Mouse (Mus musculus) layer of hippocampus, adult 2 months (tissue): ENCODE measurements around the gene Trim29. TPM values are rescaled to one million over a fixed set of nuclear protein-coding genes. Genes with fewer than 3 reads are reported as not detected.

ENCODE experiments used
- DNase-seq, 2 experiments: peaks; one replicate each; pipeline ENCODE4 v3.0.0; 2022; ENCODE audit warnings: low spot score in 2 of 2
- H3K27ac ChIP-seq: fragments of 200-600 bp; 2 replicates; pipeline ENCODE4 v1.8.1; 2022
- H3K4me3 ChIP-seq: fragments of 200-600 bp; 2 replicates; pipeline ENCODE4 v1.8.1; 2022; ENCODE audit warnings: mild to moderate bottlenecking
- CTCF ChIP-seq: fragments of 200-600 bp; conservative IDR thresholded peaks from 2 replicates; pipeline ENCODE4 v1.8.1; 2022; ENCODE audit warnings: antibody characterized with exemption, mild to moderate bottlenecking, moderate library complexity
- total RNA-seq, 2 experiments: library from RNA; stranded (reverse); gene quantifications; 2 replicates each; pipeline ENCODE4 v1.2.3; 2021

The Trim29 gene
- total RNA-seq, 2 experiments from 2014 or later = 0.32 to 0.44 TPM

DNA sequence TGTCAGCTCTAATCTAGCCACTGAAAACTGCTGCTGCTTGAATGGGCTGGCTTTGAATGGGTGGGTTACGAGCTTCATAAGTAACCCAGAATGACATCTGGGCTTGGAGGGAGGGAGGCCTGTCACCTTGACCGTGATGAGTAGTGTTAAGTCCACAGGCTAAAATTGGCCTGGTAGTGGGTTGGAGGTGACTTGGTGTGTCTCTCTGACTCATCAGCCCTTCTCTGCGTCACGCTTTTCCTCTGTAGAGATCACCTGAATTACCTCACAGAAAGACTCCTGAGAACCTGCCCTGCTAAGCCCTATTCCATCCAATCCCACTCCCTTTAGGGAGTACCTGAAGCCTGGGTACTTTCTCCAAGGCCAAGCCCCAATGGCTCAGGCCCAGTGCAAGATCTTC lies 12.0 kb downstream of the Trim29 start:
- no peak for DNase-seq
- no peak overlapping the region for H3K4me3 ChIP-seq
- no peak for TF ChIP-seq CTCF
- H3K27ac ChIP-seq = no peak overlapping the region

DNA sequence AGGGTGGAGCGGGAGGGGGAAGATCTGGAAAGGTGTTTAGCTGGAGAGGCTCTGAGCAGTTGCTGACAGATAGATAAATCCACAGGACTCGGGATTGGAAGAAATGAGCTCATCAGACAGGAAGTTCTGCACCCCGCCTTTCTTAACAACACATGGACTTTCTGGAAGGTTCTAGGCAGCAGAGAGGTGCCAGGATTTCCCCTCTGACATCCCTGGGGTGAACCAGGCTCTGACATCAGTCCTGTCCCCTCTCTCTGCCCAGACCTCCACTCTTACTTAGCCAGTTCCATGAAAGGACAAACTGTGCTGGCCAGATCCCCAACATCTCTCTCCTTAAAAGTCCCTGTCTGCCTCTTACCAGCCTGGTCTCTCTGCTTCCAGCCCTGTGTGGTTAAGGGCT lies 14.8 kb downstream of the Trim29 start:
- no peak for DNase-seq
- no peak overlapping the region for H3K27ac ChIP-seq
- no peak overlapping the region for H3K4me3 ChIP-seq
- TF ChIP-seq CTCF = no peak

DNA sequence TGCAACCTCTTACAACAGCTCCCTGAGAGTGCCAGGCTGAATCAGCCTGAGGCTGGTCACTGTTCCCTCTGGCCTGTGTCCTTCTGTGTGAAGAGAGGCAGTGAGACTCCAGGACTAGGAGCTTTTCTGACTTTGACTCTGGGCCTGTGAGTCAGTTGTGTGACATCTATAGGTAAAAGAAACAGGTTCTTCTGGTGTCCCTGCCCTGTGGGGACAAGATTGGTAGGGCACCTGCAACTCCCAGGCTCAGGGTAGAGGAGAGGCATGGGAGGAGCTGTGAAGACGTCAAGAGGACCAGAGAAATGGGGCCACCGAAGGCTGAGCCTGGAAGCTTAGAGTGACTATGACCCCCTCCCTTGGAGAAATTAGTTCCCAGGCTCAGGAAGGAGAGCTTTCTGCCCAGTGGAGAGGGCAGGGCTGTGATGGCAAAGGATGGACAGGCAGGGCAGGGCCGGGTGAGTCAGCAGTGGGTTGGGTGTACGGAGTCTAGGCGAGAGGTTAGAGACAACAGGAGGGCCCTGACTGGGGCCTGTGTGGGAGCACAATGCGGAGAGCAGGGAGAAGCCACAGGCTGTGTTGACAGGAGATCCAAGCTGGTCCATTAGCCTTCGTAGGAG lies 15.5 kb downstream of the Trim29 start:
- no peak overlapping the region for H3K4me3 ChIP-seq
- DNase-seq = no peak
- TF ChIP-seq CTCF = no peak
- H3K27ac ChIP-seq = no peak overlapping the region

DNA sequence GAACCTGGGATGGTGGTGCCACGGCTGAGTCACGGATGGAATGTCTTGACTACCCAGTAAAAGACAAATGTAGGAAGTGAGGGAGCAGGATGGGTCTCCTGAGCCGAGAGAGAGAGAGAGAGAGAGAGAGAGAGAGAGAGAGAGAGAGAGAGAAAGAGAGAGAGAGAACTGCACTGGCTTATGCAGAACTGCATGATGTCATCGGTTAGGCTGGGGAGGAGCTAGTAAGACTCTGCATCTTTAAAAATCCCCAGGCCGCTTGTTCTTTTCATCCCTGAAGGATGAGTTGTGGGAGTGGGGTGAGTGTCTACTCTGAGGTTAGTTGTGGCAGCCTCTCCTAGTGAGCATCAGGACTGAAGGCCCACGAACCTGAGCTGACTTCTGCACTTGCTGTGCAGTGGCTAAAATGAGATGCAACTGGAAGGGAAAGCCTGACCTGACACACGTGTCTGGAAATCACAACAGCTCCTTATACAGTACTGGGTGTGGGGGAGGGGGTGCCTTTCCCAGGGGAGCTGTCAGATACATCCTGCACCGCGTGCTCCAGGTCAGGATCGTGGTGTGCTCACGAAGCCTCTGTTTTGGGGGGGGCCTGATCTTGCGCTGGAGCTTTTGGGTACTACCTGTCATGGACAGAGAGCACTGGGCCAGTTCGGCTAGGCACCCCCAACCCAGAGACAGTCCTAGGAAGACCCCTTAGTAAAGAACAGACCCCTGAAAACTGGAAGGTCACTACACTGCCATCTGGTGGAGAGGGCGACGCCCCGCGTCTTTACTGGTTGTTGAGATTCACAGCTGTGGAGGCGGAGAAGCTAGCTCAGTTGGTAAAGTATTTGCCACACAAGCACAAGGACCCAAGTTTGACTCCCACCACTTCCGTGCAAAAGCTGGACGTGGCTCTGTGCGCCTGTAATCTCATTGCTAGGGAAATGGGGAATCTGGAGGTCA lies 16.8 kb downstream of the Trim29 start:
- no peak for DNase-seq
- Histone ChIP-seq H3K27ac (no peak overlapping the region), H3K4me3 (no peak overlapping the region)
- peak; percentile 73 for TF ChIP-seq CTCF

DNA sequence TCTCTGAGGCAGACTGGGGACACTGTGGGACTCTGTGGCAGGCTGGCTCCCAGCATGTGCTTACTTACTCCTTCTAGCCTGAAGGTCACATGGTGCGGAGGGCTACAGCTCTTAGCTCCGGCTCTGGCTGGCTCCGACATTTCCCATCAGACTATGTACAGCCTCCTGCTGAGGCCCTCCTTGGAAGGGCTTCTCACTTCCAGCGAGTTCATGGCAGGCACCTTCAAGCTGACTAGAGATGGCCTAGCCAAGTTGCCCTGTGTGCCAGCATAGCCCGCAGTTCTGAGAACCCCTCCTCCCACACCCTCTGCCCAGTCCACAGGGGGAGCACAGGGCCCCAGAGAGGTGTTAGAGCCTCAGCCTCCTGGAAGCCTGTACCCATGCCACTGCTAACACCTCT lies 19.8 kb downstream of the Trim29 start:
- peak overlapping the region; percentile 85; the same call in 1 of the 2 replicates for H3K27ac ChIP-seq
- TF ChIP-seq CTCF = no peak

DNA sequence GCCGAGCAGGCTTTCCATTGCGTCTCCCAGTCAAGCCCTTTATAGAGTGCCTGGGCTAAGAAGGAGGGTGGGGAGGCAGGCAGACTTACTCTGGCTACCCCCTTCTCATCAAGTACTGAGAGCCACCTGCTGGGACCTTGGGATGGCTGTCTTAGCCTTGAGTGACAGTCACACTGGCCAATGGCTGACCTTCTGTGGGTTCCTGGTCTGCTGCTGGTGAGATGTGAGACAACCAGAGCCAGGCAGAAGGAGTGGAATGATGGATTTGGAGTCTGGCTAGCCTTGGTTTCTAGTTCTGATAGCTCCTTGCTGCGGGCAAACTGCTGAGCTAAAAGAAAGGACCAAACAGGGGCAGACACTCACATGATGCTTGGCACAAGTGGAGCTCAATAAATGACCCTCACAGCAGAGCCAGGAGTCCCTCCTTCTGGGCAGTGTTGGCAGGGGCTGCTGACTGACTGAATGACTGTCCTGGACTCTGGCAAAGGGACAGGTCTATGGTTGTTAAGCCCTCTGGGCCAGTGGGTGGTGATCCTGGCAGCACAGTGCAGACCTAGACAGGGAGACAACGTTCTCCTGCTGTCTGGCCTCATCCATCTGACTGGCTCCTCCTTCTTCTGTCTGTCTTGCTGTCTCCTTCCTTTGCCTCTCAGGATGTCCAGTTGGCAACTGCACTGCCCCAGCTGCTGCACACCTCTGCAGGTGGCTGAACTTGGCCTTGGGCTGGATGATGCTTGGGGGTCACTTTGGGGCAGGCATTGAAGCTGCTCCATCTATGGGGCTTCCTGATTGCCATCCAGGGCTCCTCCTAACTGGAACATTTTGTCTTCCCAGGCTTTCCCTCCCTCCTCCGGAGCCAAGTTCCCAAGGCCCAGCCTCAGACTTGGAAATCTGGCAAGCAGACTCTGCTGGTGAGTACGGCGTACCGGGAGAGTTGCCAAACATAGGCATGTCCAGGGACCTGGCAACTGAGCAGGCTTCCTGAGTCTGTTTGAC lies 21.1 kb downstream of the Trim29 start:
- Histone ChIP-seq H3K4me3 (no peak overlapping the region), H3K27ac (peak overlapping the region; percentile 85)
- no peak for TF ChIP-seq CTCF
- peak; percentile 56 to 63 for DNase-seq

More for the DNA sequence above, 19.8 kb downstream of the Trim29 start:
- DNase-seq = peak in 1 of 2 experiments; percentile 15
- no peak overlapping the region for H3K4me3 ChIP-seq

DNA sequence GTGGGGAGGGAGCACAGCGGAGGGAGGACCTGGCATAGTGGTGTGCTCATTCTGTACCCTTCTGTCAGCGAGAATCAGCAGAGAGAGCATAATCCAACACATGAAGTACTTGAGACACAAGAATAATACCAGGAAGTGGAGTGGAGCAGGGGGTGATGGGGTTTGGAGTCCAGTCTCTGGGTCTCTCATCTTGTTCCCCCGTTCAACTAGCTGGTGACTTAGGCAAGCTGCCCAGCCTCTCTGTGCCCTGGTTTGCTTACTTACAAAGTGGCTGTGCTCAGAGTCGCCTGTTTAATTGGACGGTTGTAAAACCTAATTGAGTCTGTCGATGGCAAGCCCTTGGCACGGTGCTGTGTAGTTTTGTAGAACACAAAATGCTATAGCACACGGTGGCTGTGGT lies 23.8 kb downstream of the Trim29 start:
- TF ChIP-seq CTCF = no peak
- no peak overlapping the region for H3K4me3 ChIP-seq
- DNase-seq = peak in 1 of 2 experiments; percentile 20
- H3K27ac ChIP-seq = peak overlapping the region; percentile 67; the same call in 1 of the 2 replicates

DNA sequence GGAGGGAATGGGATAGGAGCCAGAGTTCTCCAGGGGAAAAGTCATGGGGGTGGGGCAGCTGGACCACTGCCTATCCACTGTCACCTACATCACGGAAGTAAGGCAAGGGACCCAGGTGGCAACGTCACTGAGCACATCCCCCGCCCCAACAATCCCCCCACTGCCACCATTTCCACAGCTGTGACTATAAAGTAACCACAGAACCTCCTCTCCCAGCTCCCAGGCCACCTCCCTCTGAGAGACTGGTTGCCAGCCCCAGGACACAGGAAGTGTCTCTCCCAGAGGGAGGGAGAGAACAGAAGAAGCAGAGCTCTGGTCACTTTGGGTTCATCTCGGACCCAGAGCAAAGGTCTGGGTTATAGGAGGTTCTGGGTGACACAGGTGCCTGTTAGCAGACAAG lies 27.0 kb downstream of the Trim29 start:
- no peak overlapping the region for H3K4me3 ChIP-seq
- no peak for DNase-seq
- TF ChIP-seq CTCF = no peak

DNA sequence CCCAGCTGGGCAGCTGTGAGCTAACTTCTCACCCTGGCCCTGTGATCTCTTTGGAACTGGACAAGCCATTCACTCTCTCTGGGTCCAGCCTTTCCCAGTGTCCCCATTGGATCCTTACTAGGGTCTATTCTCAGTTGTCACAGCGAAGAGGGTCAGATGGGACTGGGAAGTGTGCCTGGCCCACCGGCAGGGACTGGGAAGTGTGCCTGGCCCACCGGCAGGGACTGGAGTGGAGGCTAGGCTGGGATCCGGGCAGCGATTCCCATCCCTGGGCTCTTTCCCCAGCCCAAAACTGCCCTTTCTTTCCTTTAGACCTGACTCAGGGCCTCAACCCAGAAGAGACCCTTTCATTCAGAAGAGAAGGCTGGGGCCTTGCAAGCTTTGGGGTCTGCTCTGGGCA lies 27.4 kb downstream of the Trim29 start:
- TF ChIP-seq CTCF = no peak

More for the DNA sequence above, 27.0 kb downstream of the Trim29 start:
- H3K27ac ChIP-seq = no peak overlapping the region

DNA sequence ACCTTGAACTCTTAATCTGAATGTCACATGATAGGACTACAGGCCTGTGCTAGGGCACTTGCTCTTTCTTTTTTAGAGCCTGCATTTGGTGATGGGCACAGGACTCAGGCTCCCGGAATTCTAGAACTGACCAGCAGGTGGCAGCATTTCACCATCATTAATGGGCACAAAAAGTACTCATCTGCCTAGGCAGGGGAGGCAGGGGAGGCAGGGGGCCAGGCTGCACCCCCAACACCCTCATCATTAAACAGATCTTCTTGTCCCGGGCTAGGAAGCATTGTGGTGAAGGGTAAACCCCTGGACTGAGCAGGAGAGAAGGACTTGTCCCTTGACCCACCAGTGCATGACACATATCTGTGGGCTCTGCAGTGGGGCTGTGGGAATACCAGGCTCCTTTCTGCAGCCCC lies 29.0 kb downstream of the Trim29 start:
- TF ChIP-seq CTCF = peak; percentile 91
- peak; percentile 68 to 90 for DNase-seq
- Histone ChIP-seq H3K4me3 (no peak overlapping the region), H3K27ac (no peak overlapping the region)

More for the DNA sequence above, 27.4 kb downstream of the Trim29 start:
- no peak for DNase-seq
- H3K4me3 ChIP-seq = no peak overlapping the region
- H3K27ac ChIP-seq = no peak overlapping the region

DNA sequence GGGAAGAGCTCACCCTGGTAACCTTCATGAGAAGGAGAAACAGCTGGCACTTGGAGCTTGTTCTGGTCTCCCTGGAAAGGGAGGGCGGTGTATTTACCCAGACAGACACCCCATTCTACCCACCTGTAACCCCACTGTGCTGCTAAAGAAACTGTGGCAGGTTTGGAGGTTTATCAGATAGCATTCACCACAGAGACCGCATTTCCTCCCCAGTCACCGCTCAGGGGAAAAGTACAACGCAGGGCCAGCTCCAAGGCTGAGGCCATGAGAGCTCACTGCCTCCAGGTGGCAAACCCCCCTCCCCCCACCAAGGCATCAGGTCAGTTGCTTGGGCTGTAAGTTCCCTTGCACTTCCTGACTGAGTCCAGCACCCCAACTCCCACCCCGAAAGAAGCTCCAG lies 39.4 kb downstream of the Trim29 start:
- TF ChIP-seq CTCF = no peak

DNA sequence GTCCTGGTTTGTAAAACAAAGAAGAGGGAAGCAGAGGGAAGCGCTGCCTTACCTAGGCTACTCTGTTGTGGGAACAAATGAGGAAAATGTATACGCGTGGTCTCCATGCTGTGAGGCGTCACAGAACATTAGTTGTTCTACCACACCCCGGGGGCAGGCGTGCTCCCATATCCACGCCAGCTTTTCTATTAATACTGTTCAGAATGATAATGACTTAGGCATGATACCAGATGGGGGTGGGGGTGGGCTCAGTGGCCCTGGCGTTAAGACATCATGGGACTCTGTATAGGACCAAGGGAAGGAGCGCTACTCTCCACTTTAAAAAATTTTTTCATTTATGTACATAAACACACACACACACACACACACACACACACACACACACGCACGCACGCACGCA lies 40.4 kb downstream of the Trim29 start:
- Histone ChIP-seq H3K27ac (no peak overlapping the region), H3K4me3 (no peak overlapping the region)
- no peak for TF ChIP-seq CTCF
- DNase-seq = no peak

More for the DNA sequence above, 39.4 kb downstream of the Trim29 start:
- DNase-seq = no peak
- Histone ChIP-seq H3K4me3 (no peak overlapping the region), H3K27ac (no peak overlapping the region)
